Mouse (Mus musculus) hindbrain, embryonic 14.5 days (tissue): ENCODE measurements around the gene Msrb1. TPM values are rescaled to one million over a fixed set of nuclear protein-coding genes. Genes with fewer than 3 reads are reported as not detected.

Source experiments
- ATAC-seq: fragments of 200-750 bp; cut with Nextera tagmentation; 2 replicates; pipeline ENCODE4 v1.8.0; 2017; ENCODE audit warnings: moderate number of reproducible peaks, mild to moderate bottlenecking, moderate TSS enrichment, moderate library complexity; ENCODE audit not compliant: low FRiP score
- DNase-seq: peaks from one replicate; pipeline ENCODE4 v3.0.0-alpha.2; 2015; ENCODE audit warnings: low spot score
- H3K27ac ChIP-seq: fragments of 300-500 bp; sonication (generic); 2 replicates; pipeline ENCODE4 v1.5.1; 2014; ENCODE audit warnings: mild to moderate bottlenecking, moderate library complexity
- H3K27me3 ChIP-seq: fragments of 300-500 bp; sonication (generic); 2 replicates; pipeline ENCODE4 v1.6.1; 2014; ENCODE audit warnings: mild to moderate bottlenecking, low read length, mixed read lengths; ENCODE audit not compliant: control insufficient read depth, insufficient read depth
- H3K36me3 ChIP-seq: fragments of 300-500 bp; sonication (generic); replicated peaks from 2 replicates; pipeline ENCODE4 v1.6.1; 2014; ENCODE audit not compliant: control insufficient read depth, insufficient read depth
- H3K4me1 ChIP-seq: fragments of 300-500 bp; sonication (generic); replicated peaks from 2 replicates; pipeline ENCODE4 v1.6.1; 2014; ENCODE audit warnings: antibody characterized with exemption, low read length, mixed read lengths; ENCODE audit not compliant: control insufficient read depth, insufficient read depth
- H3K4me2 ChIP-seq: fragments of 300-500 bp; sonication (generic); replicated peaks from 2 replicates; pipeline ENCODE4 v1.6.1; 2014; ENCODE audit warnings: mild to moderate bottlenecking, moderate library complexity
- H3K4me3 ChIP-seq: fragments of 300-500 bp; sonication (generic); replicated peaks from 2 replicates; pipeline ENCODE4 v1.5.1; 2014; ENCODE audit warnings: mild to moderate bottlenecking, low read length
- H3K9ac ChIP-seq: fragments of 300-500 bp; sonication (generic); 2 replicates; pipeline ENCODE4 v1.6.1; 2014
- H3K9me3 ChIP-seq: fragments of 300-500 bp; sonication (generic); 2 replicates; pipeline ENCODE4 v1.6.1; 2016; ENCODE audit warnings: low read length; ENCODE audit not compliant: control insufficient read depth
- WGBS: fragments of 180-500 bp; shearing (Covaris S2); extraction: QIAGEN DNeasy Blood & Tissue Kit; methylation state at CpG from one replicate; pipeline ENCODE4 v1.1.7; 2014; 5-methylcytosine and 5-hydroxymethylcytosine counted together
- polyA plus RNA-seq: library from polyadenylated mRNA; unstranded; fragments of >200 nt; fragmentation: Nextera tagmentation; extraction: Ambion mirVana; gene quantifications from 2 replicates; pipeline ENCODE4 v1.2.1, GENCODE M21; 2014

The Msrb1 gene
- 20.5 and 22.4 TPM in 2 replicates for polyA plus RNA-seq

- peak within 1 kb of the TSS; percentile 59; the same call in 1 of the 2 replicates for H3K27ac ChIP-seq
- H3K9ac ChIP-seq, result peak within 1 kb of the TSS; percentile 59
- ATAC-seq (peak; percentile 96), DNase-seq (peak; percentile 87)
- peak within 1 kb of the TSS; percentile 53 for H3K4me3 ChIP-seq
- H3K36me3 ChIP-seq, result 0 out of 2 replicates have a peak, but pooled peaks cover 9% of the 10 kb centered on the region
- peaks cover 13% of the 10 kb centered on the region; the same call in 1 of the 2 replicates for H3K4me1 ChIP-seq
- peak within 1 kb of the TSS; percentile 86 for H3K4me2 ChIP-seq
- no peaks in the 10 kb centered on the region for H3K9me3 ChIP-seq
- WGBS, result 1% methylated on average over 29 of the region's 29 CpGs
- no peaks in the 10 kb centered on the region for H3K27me3 ChIP-seq
These were observed at the start of gene Msrb1 for GRCm38 (mm10) chr17:24736330-24737051. Gene Msrb1 (plus strand): TSS chr17:24736642.

GRCm38 (mm10) chr17:24687146-24687595 is 49.3 kb upstream of the Msrb1 start:
- Histone ChIP-seq H3K9ac (peak overlapping the region; percentile 39), H3K4me1 (peaks cover 30% of the 10 kb centered on the region), H3K27ac (no peak overlapping the region), H3K27me3 (peaks cover 20% of the 10 kb centered on the region), H3K4me2 (peak overlapping the region; percentile 63), H3K36me3 (peaks cover 2% of the 10 kb centered on the region), H3K9me3 (no peaks in the 10 kb centered on the region), H3K4me3 (peak overlapping the region; percentile 28)
- no peak for ATAC-seq
- 1% methylated on average over 24 of the region's 25 CpGs for WGBS
- no peak for DNase-seq

- H3K36me3 ChIP-seq, result peaks cover under 1% of the 10 kb centered on the region; the same call in 1 of the 2 replicates
- peak overlapping the region; percentile 63 for H3K4me2 ChIP-seq
- H3K27me3 ChIP-seq, result peaks cover 20% of the 10 kb centered on the region
- H3K9me3 ChIP-seq, result no peaks in the 10 kb centered on the region
- peak overlapping the region; percentile 28 for H3K4me3 ChIP-seq
- 19% methylated on average over 23 of the region's 23 CpGs for WGBS
- peaks cover 30% of the 10 kb centered on the region for H3K4me1 ChIP-seq
- H3K9ac ChIP-seq, result peak overlapping the region; percentile 39
- ATAC-seq, result no peak
- no peak overlapping the region for H3K27ac ChIP-seq
- DNase-seq, result no peak
These were observed 48.8 kb upstream of the Msrb1 start for GRCm38 (mm10) chr17:24687599-24687998.

GRCm38 (mm10) chr17:24689251-24690081 is 47.0 kb upstream of the Msrb1 start, which contains the start of gene Syngr3:
Gene Syngr3 (minus strand): TSS chr17:24689955.
- Histone ChIP-seq H3K9me3 (no peaks in the 10 kb centered on the region), H3K4me2 (peak within 1 kb of the TSS; percentile 63), H3K4me3 (peak within 1 kb of the TSS; percentile 78), H3K4me1 (peaks cover 30% of the 10 kb centered on the region), H3K27ac (peak within 1 kb of the TSS; percentile 93), H3K36me3 (peaks cover 7% of the 10 kb centered on the region), H3K9ac (peak within 1 kb of the TSS; percentile 96), H3K27me3 (peaks cover 20% of the 10 kb centered on the region)
- peak; percentile 69 for DNase-seq
- ATAC-seq, result peak; percentile 71
- under 1% methylated on average over 52 of the region's 55 CpGs for WGBS

- 88% methylated on average over 5 of the region's 5 CpGs for WGBS
- no peak for DNase-seq
- no peak overlapping the region for H3K27ac ChIP-seq
- H3K27me3 ChIP-seq, result peaks cover 16% of the 10 kb centered on the region
- no peak overlapping the region for H3K4me2 ChIP-seq
- no peak for ATAC-seq
- peaks cover 43% of the 10 kb centered on the region for H3K4me1 ChIP-seq
- H3K36me3 ChIP-seq, result peaks cover 7% of the 10 kb centered on the region
- H3K9me3 ChIP-seq, result no peaks in the 10 kb centered on the region
- H3K4me3 ChIP-seq, result no peak overlapping the region
- no peak overlapping the region for H3K9ac ChIP-seq
These were observed 44.1 kb upstream of the Msrb1 start for GRCm38 (mm10) chr17:24692385-24692784.

- peaks cover 23% of the 10 kb centered on the region for H3K4me1 ChIP-seq
- H3K4me2 ChIP-seq, result peak overlapping the region; percentile 79
- ATAC-seq (peak; percentile 35; the same call in 1 of the 2 replicates), DNase-seq (no peak)
- H3K27ac ChIP-seq, result peak overlapping the region; percentile 91
- H3K36me3 ChIP-seq, result peaks cover 22% of the 10 kb centered on the region
- WGBS, result 8% methylated on average over 40 of the region's 51 CpGs
- peak overlapping the region; percentile 81 for H3K9ac ChIP-seq
- H3K4me3 ChIP-seq, result peak overlapping the region; percentile 75
- no peaks in the 10 kb centered on the region for H3K27me3 ChIP-seq
- no peaks in the 10 kb centered on the region for H3K9me3 ChIP-seq
These were observed 41.0 kb upstream of the Msrb1 start for GRCm38 (mm10) chr17:24695326-24696010.

GRCm38 (mm10) chr17:24696011-24696697 is 40.3 kb upstream of the Msrb1 start, which contains the start of the genes Gfer and Noxo1:
Gene Gfer (minus strand): TSS chr17:24696156.
Gene Noxo1 (plus strand): TSS chr17:24696234.
- peak within 1 kb of the TSS; percentile 81 for H3K9ac ChIP-seq
- H3K36me3 ChIP-seq, result peaks cover 29% of the 10 kb centered on the region
- peak within 1 kb of the TSS; percentile 91 for H3K27ac ChIP-seq
- H3K4me3 ChIP-seq, result peak within 1 kb of the TSS; percentile 75
- ATAC-seq, result peak; percentile 91
- H3K27me3 ChIP-seq, result no peaks in the 10 kb centered on the region
- peak; percentile 79 for DNase-seq
- H3K4me1 ChIP-seq, result peaks cover 16% of the 10 kb centered on the region
- H3K4me2 ChIP-seq, result peak within 1 kb of the TSS; percentile 79
- WGBS, result under 1% methylated on average over 62 of the region's 76 CpGs
- no peaks in the 10 kb centered on the region for H3K9me3 ChIP-seq

GRCm38 (mm10) chr17:24697985-24698384 is 38.5 kb upstream of the Msrb1 start:
- Histone ChIP-seq H3K9ac (no peak overlapping the region), H3K9me3 (no peaks in the 10 kb centered on the region), H3K4me3 (no peak overlapping the region), H3K27me3 (no peaks in the 10 kb centered on the region), H3K27ac (no peak overlapping the region), H3K36me3 (peaks cover 41% of the 10 kb centered on the region), H3K4me1 (peaks cover 16% of the 10 kb centered on the region), H3K4me2 (no peak overlapping the region)
- WGBS, result 14% methylated on average over 5 of the region's 5 CpGs
- ATAC-seq, result no peak
- DNase-seq, result no peak
